Mouse (Mus musculus): ENCODE measurements around the gene Adgrg3.

DNA sequence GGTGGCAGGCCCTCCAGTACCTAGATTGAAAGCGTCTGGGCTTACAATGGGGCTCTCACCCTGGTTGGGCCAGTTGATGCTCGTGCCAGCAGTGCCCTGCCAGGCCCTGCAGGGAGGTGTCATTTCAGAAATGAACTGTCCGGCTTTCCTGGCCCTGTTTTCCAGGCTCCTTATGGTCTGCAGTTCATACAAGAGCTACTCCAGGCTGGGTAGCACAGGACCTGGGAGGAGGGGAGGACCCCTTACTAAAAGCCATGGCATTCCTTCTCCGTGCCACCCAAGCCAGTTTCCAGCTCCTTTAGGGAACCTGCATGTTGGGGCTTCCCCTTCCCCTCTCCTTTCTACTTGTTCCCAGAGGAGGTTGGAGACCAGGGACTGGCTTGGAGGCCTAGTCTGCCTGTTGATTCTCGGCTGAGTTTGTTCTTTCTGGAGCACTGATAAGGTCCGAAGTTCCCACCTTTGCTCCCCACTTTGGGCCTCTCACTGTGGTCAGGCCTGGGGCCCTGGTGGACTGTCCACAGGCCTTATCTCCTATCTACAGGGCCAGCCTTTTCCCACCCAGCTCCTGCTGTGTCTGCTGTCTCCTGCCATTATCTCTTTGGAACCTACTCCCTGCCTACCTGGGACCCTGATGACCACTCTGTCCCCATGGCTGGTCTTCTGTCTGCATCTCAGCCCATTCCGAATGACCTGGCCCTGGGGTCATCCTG lies 68.1 kb downstream of the Adgrg3 start:
- TF ChIP-seq POLR2A (IDR thresholded peaks at IDR 0.05; ENCODE audit: borderline replicate concordance, insufficient read depth, low read length) (no peak), CTCF (IDR thresholded peaks at IDR 0.05; ENCODE audit: borderline replicate concordance, insufficient read depth, low read depth, low read length) (no peak)

Data from cerebellum, adult 2 months (tissue).